Mouse (Mus musculus): ENCODE measurements around the gene Cfap161. TPM values are rescaled to one million over a fixed set of nuclear protein-coding genes. Genes with fewer than 3 reads are reported as not detected.

The Cfap161 gene
- not detected in 2 replicates for polyA plus RNA-seq (2014; fragmentation: Nextera tagmentation; extraction: Ambion mirVana)

- H3K4me3 ChIP-seq (ENCODE audit: low read length), result no peak within 1 kb of the TSS
- WGBS, result 6% methylated on average over 14 of the region's 14 CpGs
- H3K27ac ChIP-seq (ENCODE audit: low read depth, low read length), result no peak within 1 kb of the TSS
- peak; percentile 98 for ATAC-seq (ENCODE audit: low FRiP score, low TSS enrichment)
- no peaks in the 10 kb centered on the region for H3K36me3 ChIP-seq (ENCODE audit: control insufficient read depth, insufficient read depth, low read length)
- no peaks in the 10 kb centered on the region for H3K27me3 ChIP-seq (ENCODE audit: control insufficient read depth, insufficient read depth, low read length)
- H3K9ac ChIP-seq (ENCODE audit: low read depth, low read length), result no peak within 1 kb of the TSS
- H3K9me3 ChIP-seq (ENCODE audit: control insufficient read depth, low read length), result no peaks in the 10 kb centered on the region
- H3K4me1 ChIP-seq (ENCODE audit: control insufficient read depth, insufficient read depth, low read length), result 0 out of 2 replicates have a peak, but pooled peaks cover 10% of the 10 kb centered on the region
- peak within 1 kb of the TSS; percentile 10; the same call in 1 of the 2 replicates for H3K4me2 ChIP-seq (replicated peaks; ENCODE audit: low read depth, low read length)
Measured at GRCm38 (mm10) chr7:83794705-83795104, at the start of gene Cfap161. Cfap161 (minus strand) TSS chr7:83794880.

DNA sequence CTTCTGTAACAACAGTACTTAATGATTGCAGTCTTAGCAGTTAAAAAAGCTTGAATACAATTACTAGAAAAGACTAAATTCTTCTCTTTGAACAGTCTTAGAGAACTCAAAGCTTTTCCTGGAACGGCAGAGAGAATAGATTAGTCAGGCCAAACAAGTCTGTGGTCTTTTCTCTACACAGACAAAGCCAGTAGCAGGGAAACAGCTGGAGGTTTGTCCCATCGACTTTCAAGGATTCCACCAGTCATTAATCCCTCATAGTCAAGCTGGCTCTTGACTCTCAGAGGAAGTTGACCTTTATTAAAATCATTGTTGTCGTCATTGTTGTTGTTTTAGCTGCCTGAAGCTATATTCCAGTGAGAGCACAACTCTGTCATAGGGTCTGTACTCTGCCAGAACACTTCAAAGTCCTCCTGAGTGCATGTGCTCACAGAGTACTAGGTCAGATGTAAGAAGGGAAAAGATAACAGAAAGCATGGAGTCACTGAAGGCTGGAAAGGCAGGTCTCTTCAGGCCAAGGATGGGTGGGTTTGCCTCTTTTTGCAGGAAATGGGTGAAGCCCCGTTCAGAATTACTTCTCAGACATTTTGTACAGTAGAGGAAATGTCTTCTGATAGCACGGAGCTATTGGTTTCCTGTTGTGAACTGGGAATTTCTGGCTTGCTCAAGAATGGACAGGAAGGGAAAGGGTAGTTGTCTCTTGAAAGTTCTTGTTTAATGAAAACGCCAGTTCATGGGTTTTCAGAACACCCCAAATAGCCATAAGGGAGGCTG lies 48.0 kb upstream of the Cfap161 start:
- Histone ChIP-seq H3K9ac (ENCODE audit: low read depth, low read length) (no peak overlapping the region), H3K9me3 (ENCODE audit: control insufficient read depth, low read length) (no peaks in the 10 kb centered on the region), H3K4me3 (ENCODE audit: low read length) (no peak overlapping the region), H3K4me1 (ENCODE audit: control insufficient read depth, insufficient read depth, low read length) (peaks cover 4% of the 10 kb centered on the region; the same call in 1 of the 2 replicates), H3K36me3 (ENCODE audit: control insufficient read depth, insufficient read depth, low read length) (no peaks in the 10 kb centered on the region), H3K4me2 (replicated peaks; ENCODE audit: low read depth, low read length) (no peak overlapping the region), H3K27ac (ENCODE audit: low read depth, low read length) (no peak overlapping the region), H3K27me3 (ENCODE audit: control insufficient read depth, insufficient read depth, low read length) (no peaks in the 10 kb centered on the region)
- ATAC-seq (ENCODE audit: low FRiP score, low TSS enrichment), result no peak
- WGBS, result 71% methylated on average over 6 of the region's 6 CpGs

- Histone ChIP-seq H3K36me3 (ENCODE audit: control insufficient read depth, insufficient read depth, low read length) (no peaks in the 10 kb centered on the region), H3K9ac (ENCODE audit: low read depth, low read length) (no peak overlapping the region), H3K9me3 (ENCODE audit: control insufficient read depth, low read length) (no peaks in the 10 kb centered on the region), H3K27me3 (ENCODE audit: control insufficient read depth, insufficient read depth, low read length) (no peaks in the 10 kb centered on the region), H3K4me2 (replicated peaks; ENCODE audit: low read depth, low read length) (no peak overlapping the region), H3K27ac (ENCODE audit: low read depth, low read length) (no peak overlapping the region), H3K4me3 (ENCODE audit: low read length) (no peak overlapping the region), H3K4me1 (ENCODE audit: control insufficient read depth, insufficient read depth, low read length) (no peaks in the 10 kb centered on the region)
- no peak for ATAC-seq (ENCODE audit: low FRiP score, low TSS enrichment)
- 80% methylated on average over 2 of the region's 2 CpGs for WGBS
Measured at GRCm38 (mm10) chr7:83840076-83840475, 45.4 kb upstream of the Cfap161 start.

GRCm38 (mm10) chr7:83838525-83839224 lies 44.0 kb upstream of the Cfap161 start:
- Histone ChIP-seq H3K4me3 (ENCODE audit: low read length) (no peak overlapping the region), H3K4me2 (replicated peaks; ENCODE audit: low read depth, low read length) (no peak overlapping the region), H3K27ac (ENCODE audit: low read depth, low read length) (no peak overlapping the region), H3K36me3 (ENCODE audit: control insufficient read depth, insufficient read depth, low read length) (no peaks in the 10 kb centered on the region), H3K27me3 (ENCODE audit: control insufficient read depth, insufficient read depth, low read length) (no peaks in the 10 kb centered on the region), H3K4me1 (ENCODE audit: control insufficient read depth, insufficient read depth, low read length) (no peaks in the 10 kb centered on the region), H3K9me3 (ENCODE audit: control insufficient read depth, low read length) (no peaks in the 10 kb centered on the region), H3K9ac (ENCODE audit: low read depth, low read length) (no peak overlapping the region)
- 80% methylated on average over 5 of the region's 5 CpGs for WGBS
- no peak for ATAC-seq (ENCODE audit: low FRiP score, low TSS enrichment)

GRCm38 (mm10) chr7:83829355-83829754 lies 34.7 kb upstream of the Cfap161 start:
- no peak for ATAC-seq (ENCODE audit: low FRiP score, low TSS enrichment)
- H3K9ac ChIP-seq (ENCODE audit: low read depth, low read length), result no peak overlapping the region
- H3K27me3 ChIP-seq (ENCODE audit: control insufficient read depth, insufficient read depth, low read length), result no peaks in the 10 kb centered on the region
- no peaks in the 10 kb centered on the region for H3K9me3 ChIP-seq (ENCODE audit: control insufficient read depth, low read length)
- H3K27ac ChIP-seq (ENCODE audit: low read depth, low read length), result no peak overlapping the region
- WGBS, result 70% methylated on average over 7 of the region's 7 CpGs
- H3K4me2 ChIP-seq (replicated peaks; ENCODE audit: low read depth, low read length), result no peak overlapping the region
- H3K4me1 ChIP-seq (ENCODE audit: control insufficient read depth, insufficient read depth, low read length), result peaks cover 11% of the 10 kb centered on the region
- no peak overlapping the region for H3K4me3 ChIP-seq (ENCODE audit: low read length)
- H3K36me3 ChIP-seq (ENCODE audit: control insufficient read depth, insufficient read depth, low read length), result no peaks in the 10 kb centered on the region

DNA sequence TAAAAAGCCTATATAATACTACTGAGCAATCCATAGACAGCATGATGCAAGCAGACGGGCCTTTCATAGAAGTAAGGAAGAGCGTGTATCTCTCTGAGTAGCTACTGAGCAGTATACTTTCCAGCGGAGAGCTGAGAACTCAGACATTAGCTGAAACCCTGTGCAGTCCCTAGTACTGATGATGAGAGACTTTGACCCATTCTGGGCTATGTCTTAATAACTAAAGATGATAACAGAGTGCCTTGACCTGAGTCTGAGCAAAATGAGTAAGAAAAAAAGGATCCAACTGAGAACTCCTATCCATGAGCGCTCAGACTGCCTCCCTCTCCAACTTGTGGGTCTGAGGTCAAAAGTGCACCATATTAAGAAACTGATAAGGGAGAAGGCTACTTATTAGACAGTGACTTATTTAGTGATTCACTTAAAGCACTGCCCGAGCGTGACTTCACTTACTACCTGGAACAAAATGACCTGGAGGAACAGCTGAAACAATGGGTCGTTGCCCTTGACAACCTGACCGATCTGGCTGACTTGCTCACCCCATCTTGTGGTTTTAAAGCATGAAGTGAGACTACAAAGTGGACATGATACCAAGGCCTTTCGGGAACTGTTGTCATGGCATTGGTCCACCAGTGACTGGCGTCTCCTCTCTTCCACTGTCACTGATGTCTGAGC lies 32.9 kb upstream of the Cfap161 start:
- no peak overlapping the region for H3K9ac ChIP-seq (ENCODE audit: low read depth, low read length)

DNA sequence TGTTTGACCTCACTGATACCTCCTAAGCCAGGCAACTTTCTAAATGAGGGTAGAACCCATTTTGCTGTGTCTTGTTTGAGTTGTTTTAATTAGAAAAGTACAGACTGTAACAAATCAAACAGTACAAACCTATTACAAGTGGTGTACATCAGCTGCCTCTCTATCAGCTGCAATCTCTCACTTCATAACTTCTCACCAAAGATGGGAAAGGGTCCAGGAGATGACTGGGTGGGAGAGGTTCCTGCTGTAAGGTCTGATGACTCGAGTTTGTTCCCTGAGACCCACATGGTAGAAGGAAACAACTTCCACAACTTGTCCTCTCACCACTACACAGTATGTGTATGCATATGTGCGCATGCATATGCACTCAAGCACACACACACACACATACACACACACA lies 32.1 kb upstream of the Cfap161 start:
- Histone ChIP-seq H3K4me3 (ENCODE audit: low read length) (no peak overlapping the region), H3K36me3 (ENCODE audit: control insufficient read depth, insufficient read depth, low read length) (no peaks in the 10 kb centered on the region), H3K27ac (ENCODE audit: low read depth, low read length) (no peak overlapping the region), H3K27me3 (ENCODE audit: control insufficient read depth, insufficient read depth, low read length) (no peaks in the 10 kb centered on the region), H3K9ac (ENCODE audit: low read depth, low read length) (no peak overlapping the region), H3K4me1 (ENCODE audit: control insufficient read depth, insufficient read depth, low read length) (peaks cover 11% of the 10 kb centered on the region), H3K4me2 (replicated peaks; ENCODE audit: low read depth, low read length) (no peak overlapping the region), H3K9me3 (ENCODE audit: control insufficient read depth, low read length) (no peaks in the 10 kb centered on the region)
- no peak for ATAC-seq (ENCODE audit: low FRiP score, low TSS enrichment)
- 84% methylated on average over 2 of the region's 2 CpGs for WGBS

More for the DNA sequence above, 32.9 kb upstream of the Cfap161 start:
- H3K4me3 ChIP-seq (ENCODE audit: low read length), result no peak overlapping the region
- no peaks in the 10 kb centered on the region for H3K36me3 ChIP-seq (ENCODE audit: control insufficient read depth, insufficient read depth, low read length)
- no peaks in the 10 kb centered on the region for H3K27me3 ChIP-seq (ENCODE audit: control insufficient read depth, insufficient read depth, low read length)
- peaks cover 11% of the 10 kb centered on the region for H3K4me1 ChIP-seq (ENCODE audit: control insufficient read depth, insufficient read depth, low read length)
- peak; percentile 49; the same call in 1 of the 2 replicates for ATAC-seq (ENCODE audit: low FRiP score, low TSS enrichment)
- 48% methylated on average over 10 of the region's 10 CpGs for WGBS
- H3K4me2 ChIP-seq (replicated peaks; ENCODE audit: low read depth, low read length), result no peak overlapping the region
- no peak overlapping the region for H3K27ac ChIP-seq (ENCODE audit: low read depth, low read length)
- H3K9me3 ChIP-seq (ENCODE audit: control insufficient read depth, low read length), result no peaks in the 10 kb centered on the region

DNA sequence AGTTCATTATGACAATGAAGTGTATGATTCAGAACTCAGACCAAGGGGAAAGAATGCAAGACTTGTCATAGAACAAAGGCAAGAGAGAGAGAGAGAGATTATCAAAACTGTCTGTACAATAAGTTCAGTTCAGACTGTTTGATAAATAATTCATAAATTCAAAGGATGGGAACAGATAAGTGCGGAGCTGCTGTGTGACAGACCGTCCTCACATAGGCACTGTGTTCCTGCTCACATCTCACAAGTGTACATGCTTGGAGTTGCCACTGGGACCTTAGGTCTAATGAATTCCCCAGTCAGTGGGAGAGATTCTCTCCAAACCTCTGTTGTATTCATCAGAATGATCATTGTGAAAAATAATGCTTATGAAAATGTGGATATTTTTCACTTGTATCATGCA lies 27.3 kb upstream of the Cfap161 start:
- Histone ChIP-seq H3K9me3 (ENCODE audit: control insufficient read depth, low read length) (no peaks in the 10 kb centered on the region), H3K36me3 (ENCODE audit: control insufficient read depth, insufficient read depth, low read length) (no peaks in the 10 kb centered on the region), H3K9ac (ENCODE audit: low read depth, low read length) (no peak overlapping the region), H3K27me3 (ENCODE audit: control insufficient read depth, insufficient read depth, low read length) (no peaks in the 10 kb centered on the region), H3K4me3 (ENCODE audit: low read length) (no peak overlapping the region), H3K4me1 (ENCODE audit: control insufficient read depth, insufficient read depth, low read length) (no peaks in the 10 kb centered on the region), H3K27ac (ENCODE audit: low read depth, low read length) (no peak overlapping the region), H3K4me2 (replicated peaks; ENCODE audit: low read depth, low read length) (no peak overlapping the region)
- WGBS, result 97% methylated on average over 2 of the region's 2 CpGs
- ATAC-seq (ENCODE audit: low FRiP score, low TSS enrichment), result no peak
